Mouse (Mus musculus) frontal cortex, postnatal 36 days (tissue): ENCODE measurements at regions not wholly inside any gene's neighbourhood (a gene's known extent, or its start where the extent isn't known, plus 50 kb on each side); places are given as distances from the start of the nearest gene placed in this dataset.
"Not testable (repeated sequence)": the region's sequence is repeated elsewhere in the genome, so short reads cannot be mapped to it uniquely, and the experiment has no call there.

ENCODE experiments used
- DNase-seq, 2 experiments: peaks; one replicate each; pipeline ENCODE4 v3.0.0; 2022; ENCODE audit warnings: low spot score in 2 of 2

- not testable (repeated sequence) for DNase-seq
Measured at GRCm38 (mm10) chr7:77200903-77201302, 971.2 kb downstream of the Agbl1 start.

GRCm38 (mm10) chr7:77205604-77206003, 975.9 kb downstream of the Agbl1 start:
- no peak for DNase-seq

- no peak for DNase-seq
Measured at GRCm38 (mm10) chr7:77249391-77249790, 1019.7 kb downstream of the Agbl1 start.

GRCm38 (mm10) chr7:77287657-77288056, 1058.0 kb downstream of the Agbl1 start:
- DNase-seq: no peak

GRCm38 (mm10) chr7:77294984-77295642, 1065.4 kb downstream of the Agbl1 start:
- no peak for DNase-seq

- DNase-seq: no peak
Measured at GRCm38 (mm10) chr7:77303227-77303626, 1073.5 kb downstream of the Agbl1 start.

- no peak for DNase-seq
Measured at GRCm38 (mm10) chr7:77303935-77304334, 1074.2 kb downstream of the Agbl1 start.

- no peak for DNase-seq
Measured at GRCm38 (mm10) chr7:77305471-77305870, 1075.8 kb downstream of the Agbl1 start.

- DNase-seq: no peak
Measured at GRCm38 (mm10) chr7:77311661-77312060, 1082.0 kb downstream of the Agbl1 start.

GRCm38 (mm10) chr7:77325140-77325539, 1095.5 kb downstream of the Agbl1 start:
- DNase-seq: no peak

GRCm38 (mm10) chr7:77326836-77327235, 1097.1 kb downstream of the Agbl1 start:
- no peak for DNase-seq

- no peak for DNase-seq
Measured at GRCm38 (mm10) chr7:77327516-77327915, 1097.8 kb downstream of the Agbl1 start.

- DNase-seq: peak in 1 of 2 experiments; percentile 1
Measured at GRCm38 (mm10) chr7:77338630-77339029, 1108.9 kb downstream of the Agbl1 start.
